Mouse (Mus musculus): ENCODE measurements at regions not wholly inside any gene's neighbourhood (a gene's known extent, or its start where the extent isn't known, plus 50 kb on each side); places are given as distances from the start of the nearest gene placed in this dataset.

- TF ChIP-seq CTCF (IDR thresholded peaks at IDR 0.05; ENCODE audit: borderline replicate concordance, extremely low read depth, insufficient read depth, insufficient read length), result no peak
- no peak for TF ChIP-seq POLR2A (IDR thresholded peaks at IDR 0.05; ENCODE audit: borderline replicate concordance, extremely low read depth, insufficient read depth, insufficient read length, poor library complexity, severe bottlenecking)
Measured at GRCm38 (mm10) chr3:154509394-154509793, 87.1 kb upstream of the Cryz start.
